10 mouse cellular contexts compared by ENCODE assay signal in genomic region chr11:113147535-113148197, GRCm38 (mm10).
A peak's percentile ranks its signal among the peaks of the same experiment; 100 is the strongest.
DNase-seq lines count a peak whose midpoint lies in the region; ATAC-seq and TF ChIP-seq lines count a peak whose summit lies in the region.
"Had no signal": no experiment of that assay in that cellular context is flagged by ENCODE, and none has a peak within 500 bp of the region (broad histone marks: within the 10 kb centered on the region; RNA-seq: fewer than 3 reads in every experiment).

No protein-coding gene starts in this region.

- no peak for ATAC-seq in limb, embryonic 11.5 days (ENCODE audit: insufficient number of reproducible peaks, low FRiP score, low TSS enrichment, low read depth)
- ATAC-seq: activated CD4-positive, CD25-positive, alpha-beta regulatory T cell, adult 4 months had no signal

- no peaks in the 10 kb centered on the region for H3K36me3 ChIP-seq in limb, embryonic 11.5 days (ENCODE audit: control insufficient read depth, insufficient read depth, low read length)

- no peak overlapping the region for H3K4me3 ChIP-seq in left cerebral cortex, adult 2 months
- H3K4me3 ChIP-seq in limb, embryonic 11.5 days (ENCODE audit: low read depth, low read length), result no peak overlapping the region

- peak overlapping the region; percentile 1; the same call in 1 of the 2 replicates for H3K9ac ChIP-seq in limb, embryonic 11.5 days (ENCODE audit: low read length)

- peak overlapping the region; percentile 36; the same call in 1 of the 2 replicates for H3K27ac ChIP-seq in left cerebral cortex, adult 2 months
- no peak overlapping the region for H3K27ac ChIP-seq in limb, embryonic 11.5 days (replicated peaks; ENCODE audit: low read depth, low read length)

- 30% methylated on average over 17 of the region's 17 CpGs for WGBS in limb, embryonic 11.5 days

- intact Hi-C loops in left cerebral cortex, adult 2 months (cut with DNase I), result no loop called here

- peaks cover 13% of the 10 kb centered on the region for H3K4me1 ChIP-seq in limb, embryonic 11.5 days (ENCODE audit: control insufficient read depth, insufficient read depth, low read length)

- DNase-seq in embryo, embryonic 10 days (ENCODE audit: low spot score), result peak; percentile 39
- no peak for DNase-seq in embryo, embryonic 11 days
- no peak for DNase-seq in left cerebral cortex, adult 2 months (ENCODE audit: extremely low spot score in 1 of 2, low spot score in 2 of 2)
- no peak for DNase-seq in left cerebral cortex, adult 8-10 months (ENCODE audit: low spot score in 2 of 2)
- peak; percentile 36 to 39 for DNase-seq in adrenal gland, postnatal 36 days
- DNase-seq in limb, embryonic 11.5 days (ENCODE audit: low spot score), result peak; percentile 35
- no peak for DNase-seq in B cell, adult 2 months
- DNase-seq in natural killer cell, adult 2 months (ENCODE audit: low spot score in 2 of 2), result no peak
- DNase-seq: left cerebral cortex, postnatal 4 days had no signal

- H3K9me3 ChIP-seq in limb, embryonic 11.5 days (ENCODE audit: control insufficient read depth, low read length), result no peaks in the 10 kb centered on the region

- TF ChIP-seq CTCF in left cerebral cortex, adult 2 months (IDR thresholded peaks at IDR 0.05), result no peak

- H3K4me2 ChIP-seq in limb, embryonic 11.5 days (ENCODE audit: low read depth, severe bottlenecking), result peak overlapping the region; percentile 2; the same call in 1 of the 2 replicates

- no peaks in the 10 kb centered on the region for H3K27me3 ChIP-seq in limb, embryonic 11.5 days (ENCODE audit: control insufficient read depth, insufficient read depth, low read length)

Comparison
In these comparisons a context has a peak if more than half of its experiments do, and no peak if none do; other contexts are left out.
1. DNase-seq: peak in embryo, embryonic 10 days (single experiment), adrenal gland, postnatal 36 days (2 of 2) and limb, embryonic 11.5 days (single experiment); none in embryo, embryonic 11 days (single experiment), left cerebral cortex, adult 2 months (0 of 2), left cerebral cortex, adult 8-10 months (0 of 2), B cell, adult 2 months (0 of 2) and natural killer cell, adult 2 months (0 of 2).